Mouse (Mus musculus): Measurements from ENCODE around the gene Nbea.

Gene Nbea

GRCm38 (mm10) chr3:55782056-55782687 lies 401.3 kb downstream of the Nbea start, which contains the start of gene Mab21l1:
Gene Mab21l1, plus strand, starts transcription at chr3:55782510.
- no peak for DNase-seq

- no peak for DNase-seq
Measured at GRCm38 (mm10) chr3:55781429-55782055, 402.0 kb downstream of the Nbea start.

GRCm38 (mm10) chr3:55780120-55781070 lies 403.1 kb downstream of the Nbea start:
- no peak for DNase-seq

GRCm38 (mm10) chr3:55778764-55779730 lies 404.5 kb downstream of the Nbea start:
- DNase-seq, result no peak

- no peak for DNase-seq
Measured at GRCm38 (mm10) chr3:55777501-55777900, 406.0 kb downstream of the Nbea start.

GRCm38 (mm10) chr3:55775753-55776152 lies 407.7 kb downstream of the Nbea start:
- DNase-seq, result no peak

GRCm38 (mm10) chr3:55775245-55775644 lies 408.3 kb downstream of the Nbea start:
- DNase-seq, result no peak

- DNase-seq, result no peak
Measured at GRCm38 (mm10) chr3:55774203-55774602, 409.3 kb downstream of the Nbea start.

GRCm38 (mm10) chr3:55769308-55769707 lies 414.2 kb downstream of the Nbea start:
- peak; percentile 67 for DNase-seq

- DNase-seq, result no peak
Measured at GRCm38 (mm10) chr3:55768654-55769053, 414.8 kb downstream of the Nbea start.

- DNase-seq, result no peak
Measured at GRCm38 (mm10) chr3:55763591-55763990, 419.9 kb downstream of the Nbea start.

- DNase-seq, result no peak
Measured at GRCm38 (mm10) chr3:55758297-55758696, 425.2 kb downstream of the Nbea start.

- no peak for DNase-seq
Measured at GRCm38 (mm10) chr3:55756602-55757190, 426.8 kb downstream of the Nbea start.

- no peak for DNase-seq
Measured at GRCm38 (mm10) chr3:55755805-55756601, 427.5 kb downstream of the Nbea start.

- DNase-seq, result peak; percentile 45
Measured at GRCm38 (mm10) chr3:55754981-55755608, 428.4 kb downstream of the Nbea start.

- no peak for DNase-seq
Measured at GRCm38 (mm10) chr3:55753872-55754271, 429.6 kb downstream of the Nbea start.

- DNase-seq, result no peak
Measured at GRCm38 (mm10) chr3:55752558-55752957, 430.9 kb downstream of the Nbea start.

GRCm38 (mm10) chr3:55751363-55751762 lies 432.1 kb downstream of the Nbea start:
- DNase-seq, result no peak

- DNase-seq, result no peak
Measured at GRCm38 (mm10) chr3:55750445-55751065, 432.9 kb downstream of the Nbea start.

- no peak for DNase-seq
Measured at GRCm38 (mm10) chr3:55743885-55744284, 439.6 kb downstream of the Nbea start.
